Mouse (Mus musculus): ENCODE measurements at regions not wholly inside any gene's neighbourhood (a gene's known extent, or its start where the extent isn't known, plus 50 kb on each side); places are given as distances from the start of the nearest gene placed in this dataset.

GRCm38 (mm10) chr2:172675081-172675480 is 125.7 kb downstream of the Tfap2c start:
- TF ChIP-seq POLR2A (IDR thresholded peaks at IDR 0.05; ENCODE audit: low read depth, low read length): no peak
- TF ChIP-seq CTCF (IDR thresholded peaks at IDR 0.05; ENCODE audit: borderline replicate concordance, insufficient read depth, low read length): no peak
